Mouse (Mus musculus) neural tube, embryonic 15.5 days (tissue): ENCODE data around the gene D5Ertd579e. TPM values are rescaled to one million over a fixed set of nuclear protein-coding genes. Genes with fewer than 3 reads are reported as not detected.

ENCODE experiments used
- ATAC-seq: fragments of 200-750 bp; cut with Nextera tagmentation; 2 replicates; pipeline ENCODE4 v1.8.0; 2017; ENCODE audit warnings: mild to moderate bottlenecking, moderate TSS enrichment, moderate library complexity; ENCODE audit not compliant: low FRiP score
- H3K27ac ChIP-seq: fragments of 300-500 bp; sonication (generic); replicated peaks from 2 replicates; pipeline ENCODE4 v1.5.1; 2015; ENCODE audit warnings: mild to moderate bottlenecking, inconsistent platforms
- H3K27me3 ChIP-seq: fragments of 300-500 bp; sonication (generic); replicated peaks from 2 replicates; pipeline ENCODE4 v1.6.1; 2015; ENCODE audit warnings: inconsistent platforms
- H3K36me3 ChIP-seq: fragments of 300-500 bp; sonication (generic); 2 replicates; pipeline ENCODE4 v1.6.1; 2015; ENCODE audit warnings: inconsistent platforms
- H3K4me1 ChIP-seq: fragments of 300-500 bp; sonication (generic); 2 replicates; pipeline ENCODE4 v1.6.1; 2015; ENCODE audit warnings: inconsistent platforms
- H3K4me2 ChIP-seq: fragments of 300-500 bp; sonication (generic); 2 replicates; pipeline ENCODE4 v1.6.1; 2015; ENCODE audit warnings: inconsistent platforms, mild to moderate bottlenecking, moderate library complexity
- H3K4me3 ChIP-seq: fragments of 300-500 bp; sonication (generic); replicated peaks from 2 replicates; pipeline ENCODE4 v1.5.1; 2015; ENCODE audit warnings: mild to moderate bottlenecking, inconsistent platforms
- H3K9ac ChIP-seq: fragments of 300-500 bp; sonication (generic); replicated peaks from 2 replicates; pipeline ENCODE4 v1.6.1; 2015; ENCODE audit warnings: mild to moderate bottlenecking, inconsistent platforms
- H3K9me3 ChIP-seq: fragments of 300-500 bp; sonication (generic); replicated peaks from 2 replicates; pipeline ENCODE4 v1.6.1; 2016; ENCODE audit warnings: inconsistent platforms
- WGBS: fragments of 180-500 bp; shearing (Covaris S2); methylation state at CpG from one replicate; pipeline ENCODE4 v1.1.7; 2015; ENCODE audit warnings: mixed read lengths; 5-methylcytosine and 5-hydroxymethylcytosine counted together
- polyA plus RNA-seq: library from polyadenylated mRNA; unstranded; fragments of >200 nt; fragmentation: Nextera tagmentation; extraction: Ambion mirVana; gene quantifications from 2 replicates; pipeline ENCODE4 v1.2.1, GENCODE M21; 2015

The D5Ertd579e gene
- polyA plus RNA-seq, 1 experiment from 2014 or later: 29.1 TPM

- no peak overlapping the region for H3K9ac ChIP-seq
- peaks cover 25% of the 10 kb centered on the region for H3K36me3 ChIP-seq
- WGBS: 83% methylated on average over 5 of the region's 5 CpGs
- no peaks in the 10 kb centered on the region for H3K9me3 ChIP-seq
- H3K4me1 ChIP-seq: no peaks in the 10 kb centered on the region
- no peak overlapping the region for H3K4me2 ChIP-seq
- H3K27ac ChIP-seq: no peak overlapping the region
- H3K27me3 ChIP-seq: no peaks in the 10 kb centered on the region
- ATAC-seq: no peak
- H3K4me3 ChIP-seq: no peak overlapping the region
These were observed 99.6 kb downstream of the D5Ertd579e start for GRCm38 (mm10) chr5:36596225-36596624.

- WGBS: 25% methylated on average over 3 of the region's 3 CpGs
- no peak overlapping the region for H3K4me3 ChIP-seq
- ATAC-seq: no peak
- H3K36me3 ChIP-seq: peaks cover 18% of the 10 kb centered on the region
- no peak overlapping the region for H3K9ac ChIP-seq
- no peaks in the 10 kb centered on the region for H3K27me3 ChIP-seq
- H3K27ac ChIP-seq: no peak overlapping the region
- H3K9me3 ChIP-seq: no peaks in the 10 kb centered on the region
- H3K4me2 ChIP-seq: no peak overlapping the region
- no peaks in the 10 kb centered on the region for H3K4me1 ChIP-seq
These were observed 100.7 kb downstream of the D5Ertd579e start for GRCm38 (mm10) chr5:36595115-36595514.

- WGBS: 87% methylated on average over 3 of the region's 3 CpGs
- H3K27me3 ChIP-seq: no peaks in the 10 kb centered on the region
- H3K4me3 ChIP-seq: no peak overlapping the region
- no peak overlapping the region for H3K9ac ChIP-seq
- no peak overlapping the region for H3K4me2 ChIP-seq
- H3K9me3 ChIP-seq: no peaks in the 10 kb centered on the region
- peaks cover 10% of the 10 kb centered on the region for H3K36me3 ChIP-seq
- H3K4me1 ChIP-seq: no peaks in the 10 kb centered on the region
- no peak for ATAC-seq
- H3K27ac ChIP-seq: no peak overlapping the region
These were observed 101.5 kb downstream of the D5Ertd579e start for GRCm38 (mm10) chr5:36594344-36594743.

- ATAC-seq: no peak
- WGBS: 80% methylated on average over 5 of the region's 5 CpGs
- no peak within 1 kb of the TSS for H3K9ac ChIP-seq
- H3K36me3 ChIP-seq: no peaks in the 10 kb centered on the region; the same call in 1 of the 2 replicates
- no peak within 1 kb of the TSS for H3K27ac ChIP-seq
- H3K4me1 ChIP-seq: no peaks in the 10 kb centered on the region
- no peak within 1 kb of the TSS for H3K4me3 ChIP-seq
- no peaks in the 10 kb centered on the region for H3K27me3 ChIP-seq
- no peak within 1 kb of the TSS for H3K4me2 ChIP-seq
- H3K9me3 ChIP-seq: no peaks in the 10 kb centered on the region
These were observed 102.6 kb downstream of the D5Ertd579e start, which contains the start of gene Tbc1d14 for GRCm38 (mm10) chr5:36593176-36593575. Gene Tbc1d14 (minus strand): TSS chr5:36593276.

- no peak overlapping the region for H3K9ac ChIP-seq
- H3K4me1 ChIP-seq: no peaks in the 10 kb centered on the region
- no peak overlapping the region for H3K4me2 ChIP-seq
- H3K9me3 ChIP-seq: no peaks in the 10 kb centered on the region
- 76% methylated on average over 5 of the region's 5 CpGs for WGBS
- H3K36me3 ChIP-seq: no peaks in the 10 kb centered on the region
- no peak overlapping the region for H3K4me3 ChIP-seq
- H3K27me3 ChIP-seq: no peaks in the 10 kb centered on the region
- H3K27ac ChIP-seq: no peak overlapping the region
- no peak for ATAC-seq
These were observed 105.3 kb downstream of the D5Ertd579e start for GRCm38 (mm10) chr5:36590499-36590920.

GRCm38 (mm10) chr5:36584299-36584698 lies 111.5 kb downstream of the D5Ertd579e start:
- Histone ChIP-seq H3K27me3 (no peaks in the 10 kb centered on the region), H3K4me1 (peaks cover 17% of the 10 kb centered on the region), H3K27ac (no peak overlapping the region), H3K9me3 (no peaks in the 10 kb centered on the region), H3K4me2 (no peak overlapping the region), H3K4me3 (no peak overlapping the region), H3K36me3 (no peaks in the 10 kb centered on the region), H3K9ac (no peak overlapping the region)
- ATAC-seq: no peak
- 70% methylated on average over 6 of the region's 6 CpGs for WGBS

GRCm38 (mm10) chr5:36581924-36582642 lies 113.7 kb downstream of the D5Ertd579e start:
- peak overlapping the region; percentile 96 for H3K27ac ChIP-seq
- peak overlapping the region; percentile 99 for H3K4me2 ChIP-seq
- no peaks in the 10 kb centered on the region for H3K9me3 ChIP-seq
- H3K4me1 ChIP-seq: peaks cover 17% of the 10 kb centered on the region
- H3K4me3 ChIP-seq: peak overlapping the region; percentile 85
- H3K27me3 ChIP-seq: no peaks in the 10 kb centered on the region
- peak overlapping the region; percentile 79 for H3K9ac ChIP-seq
- peak; percentile 98 for ATAC-seq
- 2% methylated on average over 54 of the region's 54 CpGs for WGBS
- H3K36me3 ChIP-seq: no peaks in the 10 kb centered on the region

- Histone ChIP-seq H3K27me3 (no peaks in the 10 kb centered on the region), H3K4me1 (peaks cover 17% of the 10 kb centered on the region), H3K27ac (peak overlapping the region; percentile 96), H3K36me3 (no peaks in the 10 kb centered on the region), H3K4me3 (peak overlapping the region; percentile 85), H3K9ac (peak overlapping the region; percentile 79), H3K9me3 (no peaks in the 10 kb centered on the region), H3K4me2 (peak overlapping the region; percentile 99)
- under 1% methylated on average over 39 of the region's 40 CpGs for WGBS
- ATAC-seq: peak; percentile 7; the same call in 1 of the 2 replicates
These were observed 114.4 kb downstream of the D5Ertd579e start for GRCm38 (mm10) chr5:36581259-36581923.

- Histone ChIP-seq H3K4me3 (no peak overlapping the region), H3K36me3 (no peaks in the 10 kb centered on the region), H3K9ac (no peak overlapping the region), H3K4me2 (no peak overlapping the region), H3K27ac (no peak overlapping the region), H3K27me3 (no peaks in the 10 kb centered on the region), H3K9me3 (no peaks in the 10 kb centered on the region), H3K4me1 (peaks cover 19% of the 10 kb centered on the region)
- WGBS: 85% methylated on average over 7 of the region's 7 CpGs
- no peak for ATAC-seq
These were observed 115.9 kb downstream of the D5Ertd579e start for GRCm38 (mm10) chr5:36579967-36580366.

- no peak for ATAC-seq
- no peak overlapping the region for H3K4me2 ChIP-seq
- no peaks in the 10 kb centered on the region for H3K9me3 ChIP-seq
- no peak overlapping the region for H3K4me3 ChIP-seq
- H3K9ac ChIP-seq: no peak overlapping the region
- H3K4me1 ChIP-seq: peaks cover 19% of the 10 kb centered on the region
- H3K36me3 ChIP-seq: no peaks in the 10 kb centered on the region
- WGBS: 88% methylated on average over 2 of the region's 2 CpGs
- H3K27ac ChIP-seq: no peak overlapping the region
- no peaks in the 10 kb centered on the region for H3K27me3 ChIP-seq
These were observed 116.8 kb downstream of the D5Ertd579e start for GRCm38 (mm10) chr5:36578982-36579381.

- Histone ChIP-seq H3K9ac (no peak overlapping the region), H3K4me3 (no peak overlapping the region), H3K4me2 (no peak overlapping the region), H3K27ac (no peak overlapping the region), H3K27me3 (no peaks in the 10 kb centered on the region), H3K4me1 (peaks cover 15% of the 10 kb centered on the region), H3K9me3 (no peaks in the 10 kb centered on the region), H3K36me3 (no peaks in the 10 kb centered on the region)
- ATAC-seq: no peak
- 93% methylated on average over 3 of the region's 3 CpGs for WGBS
These were observed 119.4 kb downstream of the D5Ertd579e start for GRCm38 (mm10) chr5:36576457-36576856.

GRCm38 (mm10) chr5:36575745-36576144 lies 120.1 kb downstream of the D5Ertd579e start:
- no peak for ATAC-seq
- H3K9ac ChIP-seq: no peak overlapping the region
- peaks cover 8% of the 10 kb centered on the region for H3K4me1 ChIP-seq
- peaks cover 3% of the 10 kb centered on the region; the same call in 1 of the 2 replicates for H3K36me3 ChIP-seq
- H3K27ac ChIP-seq: no peak overlapping the region
- no peak overlapping the region for H3K4me3 ChIP-seq
- no peaks in the 10 kb centered on the region for H3K27me3 ChIP-seq
- H3K4me2 ChIP-seq: no peak overlapping the region
- 78% methylated on average over 1 of the region's 1 CpGs for WGBS
- H3K9me3 ChIP-seq: no peaks in the 10 kb centered on the region
